Mouse (Mus musculus) liver, postnatal 0 days (tissue): ENCODE data around the gene Setdb1.

Source experiments
- CTCF ChIP-seq: sonication (generic); IDR thresholded peaks from 2 replicates; pipeline ENCODE4 v1.5.1; 2016; ENCODE audit warnings: antibody characterized with exemption, low read depth
- EP300 ChIP-seq: IDR thresholded peaks from 2 replicates; pipeline ENCODE4 v1.6.1; 2016; ENCODE audit warnings: antibody characterized with exemption, low read depth, mild to moderate bottlenecking

- TF ChIP-seq CTCF = no peak
- TF ChIP-seq EP300 = no peak
These were observed 55.7 kb downstream of the Setdb1 start for GRCm38 (mm10) chr3:95301204-95301796.
